Mouse (Mus musculus): ENCODE results near the gene Adora1. TPM values are rescaled to one million over a fixed set of nuclear protein-coding genes. Genes with fewer than 3 reads are reported as not detected.

Gene Adora1
- total and polyA plus RNA-seq, 3 experiments = not detected

GRCm38 (mm10) chr1:134164454-134164853, 70.8 kb downstream of the Adora1 start:
- Histone ChIP-seq H3K4me1 (ENCODE audit: control insufficient read depth in 1 of 2, insufficient read depth in 2 of 2, low read length in 2 of 2) (0 out of 4 replicates have a peak, but pooled peaks cover 0 to 5% of the 10 kb centered on the region in 2 experiments), H3K9me3 (replicated peaks; ENCODE audit: insufficient read depth, low read length) (no peaks in the 10 kb centered on the region), H3K79me2 (ENCODE audit: control insufficient read depth, insufficient read depth, low read length, poor library complexity) (no peaks in the 10 kb centered on the region), H3K27ac (ENCODE audit: control insufficient read depth, low read depth, low read length) (no peak overlapping the region), H3K4me3 (ENCODE audit: control insufficient read depth in 1 of 2, insufficient read depth in 1 of 2, low read depth in 2 of 2, low read length in 2 of 2) (no peak overlapping the region), H3K36me3 (ENCODE audit: control insufficient read depth in 1 of 2, insufficient read depth in 2 of 2, low read length in 2 of 2) (no peaks in the 10 kb centered on the region), H3K27me3 (ENCODE audit: control insufficient read depth in 1 of 2, insufficient read depth in 2 of 2, low read length in 2 of 2) (peaks cover 4 to 5% of the 10 kb centered on the region in 2 experiments), H3K9ac (ENCODE audit: control insufficient read depth, low read depth, low read length, poor library complexity, severe bottlenecking) (no peak overlapping the region)
- no peak for TF ChIP-seq MYB (IDR thresholded peaks at IDR 0.05; ENCODE audit: low read depth, low read length)
- TF ChIP-seq CTCF (IDR thresholded peaks at IDR 0.05 in 2 of 3, conservative IDR thresholded peaks at IDR 0.05 in 1 of 3; ENCODE audit: control insufficient read depth in 1 of 3, insufficient read depth in 1 of 3, low read depth in 2 of 3, low read length in 3 of 3, poor library complexity in 1 of 3, severe bottlenecking in 1 of 3) = no peak
- TF ChIP-seq ZNF384 (IDR thresholded peaks at IDR 0.05; ENCODE audit: low read depth, low read length) = no peak
- TF ChIP-seq ZKSCAN1 (IDR thresholded peaks at IDR 0.05; ENCODE audit: low read depth, low read length) = no peak
- TF ChIP-seq MEF2A (IDR thresholded peaks at IDR 0.05; ENCODE audit: extremely low read depth, insufficient replicate concordance, low read depth, low read length, poor library complexity, severe bottlenecking) = no peak
- no peak for TF ChIP-seq ETS1 (IDR thresholded peaks at IDR 0.05; ENCODE audit: low read depth, low read length)
- TF ChIP-seq POLR2AphosphoS5 (IDR thresholded peaks at IDR 0.05; ENCODE audit: borderline replicate concordance, low read depth, low read length) = no peak
- TF ChIP-seq E2F4 (IDR thresholded peaks at IDR 0.05; ENCODE audit: borderline replicate concordance, low read depth, low read length) = no peak
- no peak for TF ChIP-seq RCOR1 (IDR thresholded peaks at IDR 0.05; ENCODE audit: low read depth, low read length)
- TF ChIP-seq ZC3H11A (IDR thresholded peaks at IDR 0.05; ENCODE audit: low read depth, low read length) = no peak
- no peak for TF ChIP-seq GATA1 (IDR thresholded peaks at IDR 0.05; ENCODE audit: low read depth, low read length)
- no peak for TF ChIP-seq MYC (IDR thresholded peaks at IDR 0.05; ENCODE audit: low read depth, low read length)
- no peak for TF ChIP-seq EP300 (IDR thresholded peaks at IDR 0.05; ENCODE audit: low read depth in 1 of 2, low read length in 2 of 2)
- TF ChIP-seq USF2 (IDR thresholded peaks at IDR 0.05; ENCODE audit: borderline replicate concordance in 1 of 2, insufficient read depth in 1 of 2, low read depth in 1 of 2, low read length in 2 of 2) = no peak
- no peak for DNase-seq (ENCODE audit: low read depth, low spot score)

GRCm38 (mm10) chr1:134163476-134163875, 71.8 kb downstream of the Adora1 start:
- H3K27ac ChIP-seq (ENCODE audit: control insufficient read depth, low read depth, low read length) = no peak overlapping the region
- peaks cover 2 to 5% of the 10 kb centered on the region in 2 experiments; a peak in 3 of 4 replicates for H3K27me3 ChIP-seq (ENCODE audit: control insufficient read depth in 1 of 2, insufficient read depth in 2 of 2, low read length in 2 of 2)
- DNase-seq (ENCODE audit: low read depth, low spot score) = no peak
- no peak for TF ChIP-seq SMC3 (IDR thresholded peaks at IDR 0.05; ENCODE audit: low read depth, low read length)
- TF ChIP-seq RCOR1 (IDR thresholded peaks at IDR 0.05; ENCODE audit: low read depth, low read length) = no peak
- no peak for TF ChIP-seq ETS1 (IDR thresholded peaks at IDR 0.05; ENCODE audit: low read depth, low read length)
- TF ChIP-seq KAT2A (conservative IDR thresholded peaks at IDR 0.05; ENCODE audit: low read depth, low read length) = no peak
- TF ChIP-seq CTCF (IDR thresholded peaks at IDR 0.05 in 2 of 3, conservative IDR thresholded peaks at IDR 0.05 in 1 of 3; ENCODE audit: control insufficient read depth in 1 of 3, insufficient read depth in 1 of 3, low read depth in 2 of 3, low read length in 3 of 3, poor library complexity in 1 of 3, severe bottlenecking in 1 of 3) = no peak
- H3K9me3 ChIP-seq (replicated peaks; ENCODE audit: insufficient read depth, low read length) = no peaks in the 10 kb centered on the region
- 0 out of 4 replicates have a peak, but pooled peaks cover 0 to 5% of the 10 kb centered on the region in 2 experiments for H3K4me1 ChIP-seq (ENCODE audit: control insufficient read depth in 1 of 2, insufficient read depth in 2 of 2, low read length in 2 of 2)
- no peak overlapping the region for H3K4me3 ChIP-seq (ENCODE audit: control insufficient read depth in 1 of 2, insufficient read depth in 1 of 2, low read depth in 2 of 2, low read length in 2 of 2)
- H3K9ac ChIP-seq (ENCODE audit: control insufficient read depth, low read depth, low read length, poor library complexity, severe bottlenecking) = no peak overlapping the region
- H3K36me3 ChIP-seq (ENCODE audit: control insufficient read depth in 1 of 2, insufficient read depth in 2 of 2, low read length in 2 of 2) = no peaks in the 10 kb centered on the region
- no peaks in the 10 kb centered on the region for H3K79me2 ChIP-seq (ENCODE audit: control insufficient read depth, insufficient read depth, low read length, poor library complexity)
